Mouse (Mus musculus) adrenal gland, adult 10 weeks (tissue): ENCODE results near the gene Cdk5rap3. TPM values are rescaled to one million over a fixed set of nuclear protein-coding genes. Genes with fewer than 3 reads are reported as not detected.

Experiments
- polyA plus RNA-seq: library from polyadenylated mRNA; stranded (reverse); fragments of 350-450 nt; fragmentation: Illumina TruSeq; extraction: RNeasy Lipid Tissue Mini Kit (QIAGEN cat#74804); gene quantifications from one replicate; pipeline ENCODE4 v1.2.3, GENCODE M21; 2014; ENCODE audit warnings: low read depth, low replicate concordance

The Cdk5rap3 gene
- 16.9 TPM for polyA plus RNA-seq

DNA sequence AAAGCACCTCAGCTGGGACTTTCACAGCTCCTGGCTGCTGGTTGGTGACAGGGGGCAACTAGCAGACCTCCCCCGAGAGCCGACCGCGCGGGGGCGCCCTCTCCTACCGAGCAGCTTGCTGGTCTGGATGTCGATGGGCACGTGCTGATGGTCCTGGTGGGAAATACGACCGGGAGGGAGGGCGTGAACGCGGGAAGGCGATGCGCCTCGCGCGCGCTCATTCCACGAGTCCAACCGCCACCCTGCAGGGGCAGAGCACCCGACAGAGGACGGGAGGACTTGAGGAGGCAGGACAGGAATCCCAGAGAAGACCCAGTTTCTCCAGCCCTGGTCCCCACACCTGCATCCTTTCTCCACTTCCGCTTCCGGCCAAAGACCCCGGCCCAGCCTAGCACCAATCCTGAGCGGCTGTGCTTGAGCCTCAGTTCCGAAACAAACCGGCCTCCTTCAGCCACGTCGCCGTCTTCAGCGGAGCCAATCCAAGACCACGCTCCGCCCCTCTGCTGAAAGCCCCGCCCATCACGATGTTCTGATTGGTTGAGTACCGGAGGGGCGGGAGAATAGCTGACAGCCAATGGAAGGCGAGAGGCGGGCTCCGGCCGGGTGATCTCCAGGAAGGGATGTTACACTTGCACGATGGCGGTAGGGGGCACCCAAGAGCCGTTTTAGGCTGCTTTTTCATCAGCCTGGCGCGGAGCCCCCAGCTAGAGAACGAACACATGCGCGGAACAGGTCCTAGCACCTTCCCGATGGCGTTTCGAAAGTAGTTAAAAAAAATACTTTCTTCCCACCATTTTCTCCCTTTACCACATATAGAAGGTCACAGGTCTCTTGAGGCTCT lies at the start of gene Cdk5rap3:
TSS of gene Cdk5rap3 (minus strand) at position 453 of the 841 bp plus-strand sequence.

GRCm38 (mm10) chr11:96943746-96944304 lies 27.5 kb upstream of the Cdk5rap3 start, which contains the start of gene Pnpo:
Pnpo (minus strand) TSS chr11:96943986.

GRCm38 (mm10) chr11:96928088-96928487 lies 11.8 kb upstream of the Cdk5rap3 start, which contains the start of gene Prr15l:
Prr15l (plus strand) TSS chr11:96928104.

Other genes with a start within 250 kb of the Cdk5rap3 start
- gene Snx11, start 138.9 kb downstream of the Cdk5rap3 start, polyA plus RNA-seq = 4.1 TPM
- 85.1 TPM for gene Cbx1, start 127.4 kb downstream of the Cdk5rap3 start, polyA plus RNA-seq
- 121 TPM for gene Nfe2l1, start 86.5 kb downstream of the Cdk5rap3 start, polyA plus RNA-seq
- gene Copz2, start 66.6 kb downstream of the Cdk5rap3 start, polyA plus RNA-seq = 21.8 TPM
- not detected for gene Prr15l, start 11.6 kb upstream of the Cdk5rap3 start, polyA plus RNA-seq
- gene Pnpo, start 27.5 kb upstream of the Cdk5rap3 start, polyA plus RNA-seq = 11.4 TPM
- gene Sp2, start 66.5 kb upstream of the Cdk5rap3 start, polyA plus RNA-seq = 4.9 TPM
- gene Sp6, start 96.9 kb upstream of the Cdk5rap3 start, polyA plus RNA-seq = not detected
- gene Scrn2, start 113.4 kb upstream of the Cdk5rap3 start, polyA plus RNA-seq = not detected
- not detected for gene Lrrc46, start 124.9 kb upstream of the Cdk5rap3 start, polyA plus RNA-seq
- gene Mrpl10, start 125.1 kb upstream of the Cdk5rap3 start, polyA plus RNA-seq = 28.6 TPM
- not detected for gene Osbpl7, start 134.1 kb upstream of the Cdk5rap3 start, polyA plus RNA-seq
- not detected for gene Tbx21, start 198.8 kb upstream of the Cdk5rap3 start, polyA plus RNA-seq
- gene Tbkbp1, start 235.0 kb upstream of the Cdk5rap3 start, polyA plus RNA-seq = 0.41 TPM